In genomic region chr17:9397493-9397892, GRCm38 (mm10) we compare ENCODE assay signal across 25 mouse cellular contexts. TPM values are rescaled to one million over a fixed set of nuclear protein-coding genes. Genes with fewer than 3 reads are reported as not detected.
DNase-seq lines count a peak whose midpoint lies in the region; ATAC-seq and TF ChIP-seq lines count a peak whose summit lies in the region.
"Had no signal": no experiment of that assay in that cellular context is flagged by ENCODE, and none has a peak within 500 bp of the region (broad histone marks: within the 10 kb centered on the region; RNA-seq: fewer than 3 reads in every experiment).

No protein-coding gene starts in this region.

- peak in 2 of 3 experiments; percentile 0 to 1 for DNase-seq in liver, embryonic 14.5 days (ENCODE audit: low read depth in 3 of 3, low spot score in 3 of 3)
- no peak for DNase-seq in liver, embryonic 11.5 days (ENCODE audit: low spot score)
- no peak for DNase-seq in cerebellum, adult 9-11 months
- DNase-seq: adrenal gland, adult 8-10 months; adrenal gland, postnatal 25 days; cerebellum, adult 11-12 months; cerebellum, adult 8-10 months; cerebellum, postnatal 14 days; gastrocnemius, postnatal 10 days; heart, adult 11 months had no signal

- TF ChIP-seq CTCF in liver, embryonic 14.5 days (IDR thresholded peaks at IDR 0.05; ENCODE audit: low read depth) = no peak
- no peak for TF ChIP-seq CTCF in olfactory bulb, adult 2 months (IDR thresholded peaks at IDR 0.05; ENCODE audit: insufficient read depth, low read depth, low read length)

- H3K9ac ChIP-seq in liver, embryonic 14.5 days (replicated peaks) = no peak overlapping the region
- no peak overlapping the region for H3K9ac ChIP-seq in liver, embryonic 11.5 days (ENCODE audit: low read depth, low read length)
- H3K9ac ChIP-seq in liver, embryonic 15.5 days = no peak overlapping the region
- H3K9ac ChIP-seq: forebrain, embryonic 13.5 days; hindbrain, embryonic 12.5 days; hindbrain, embryonic 15.5 days had no signal

- H3K4me1 ChIP-seq in liver, embryonic 14.5 days (replicated peaks; ENCODE audit: control insufficient read depth in 2 of 2, insufficient read depth in 2 of 2, low read length in 1 of 2) = no peaks in the 10 kb centered on the region; a peak in 1 of 4 replicates
- no peaks in the 10 kb centered on the region for H3K4me1 ChIP-seq in liver, embryonic 11.5 days (replicated peaks; ENCODE audit: control insufficient read depth, insufficient read depth, low read length)
- H3K4me1 ChIP-seq in liver, embryonic 15.5 days (replicated peaks) = no peaks in the 10 kb centered on the region
- peaks cover 5% of the 10 kb centered on the region for H3K4me1 ChIP-seq in olfactory bulb, adult 2 months (ENCODE audit: control insufficient read depth, insufficient read depth, low read length)
- H3K4me1 ChIP-seq: hindbrain, embryonic 12.5 days; hindbrain, embryonic 15.5 days had no signal

- H3K27ac ChIP-seq in liver, embryonic 14.5 days = no peak overlapping the region
- no peak overlapping the region for H3K27ac ChIP-seq in liver, embryonic 11.5 days (ENCODE audit: low read depth, low read length)
- no peak overlapping the region for H3K27ac ChIP-seq in liver, embryonic 15.5 days (replicated peaks)
- peak overlapping the region; percentile 55 for H3K27ac ChIP-seq in olfactory bulb, adult 2 months (ENCODE audit: insufficient read depth, low read depth, low read length)
- H3K27ac ChIP-seq: forebrain, embryonic 10.5 days; forebrain, embryonic 13.5 days; hindbrain, embryonic 12.5 days; hindbrain, embryonic 15.5 days had no signal

- H3K36me3 ChIP-seq in liver, embryonic 14.5 days (replicated peaks; ENCODE audit: control insufficient read depth, insufficient read depth, low read depth) = no peaks in the 10 kb centered on the region
- no peaks in the 10 kb centered on the region for H3K36me3 ChIP-seq in liver, embryonic 11.5 days (ENCODE audit: control insufficient read depth, insufficient read depth, low read length)
- no peaks in the 10 kb centered on the region for H3K36me3 ChIP-seq in liver, embryonic 15.5 days (replicated peaks)
- H3K36me3 ChIP-seq: forebrain, embryonic 10.5 days; hindbrain, embryonic 12.5 days; hindbrain, embryonic 15.5 days had no signal

- ATAC-seq in liver, embryonic 14.5 days (ENCODE audit: insufficient read depth) = no peak
- ATAC-seq in liver, embryonic 11.5 days (replicated peaks; ENCODE audit: low FRiP score) = no peak
- peak; percentile 34; the same call in 1 of the 2 replicates for ATAC-seq in liver, embryonic 15.5 days (ENCODE audit: insufficient read depth)
- ATAC-seq in CD4-positive, CD25-positive, alpha-beta regulatory T cell, adult 4 months = no peak
- ATAC-seq: forebrain, embryonic 13.5 days; forebrain, embryonic 16.5 days had no signal

- no peaks in the 10 kb centered on the region for H3K27me3 ChIP-seq in liver, embryonic 14.5 days (ENCODE audit: control insufficient read depth, insufficient read depth, low read length)
- no peaks in the 10 kb centered on the region for H3K27me3 ChIP-seq in liver, embryonic 11.5 days (replicated peaks; ENCODE audit: control insufficient read depth, insufficient read depth, low read length)
- H3K27me3 ChIP-seq in liver, embryonic 15.5 days = no peaks in the 10 kb centered on the region
- H3K27me3 ChIP-seq: forebrain, embryonic 13.5 days; hindbrain, embryonic 12.5 days; hindbrain, embryonic 15.5 days had no signal

- H3K9me3 ChIP-seq in liver, embryonic 14.5 days (ENCODE audit: control insufficient read depth, low read length) = no peaks in the 10 kb centered on the region
- H3K9me3 ChIP-seq in liver, embryonic 11.5 days (ENCODE audit: control insufficient read depth, low read length) = no peaks in the 10 kb centered on the region
- no peaks in the 10 kb centered on the region for H3K9me3 ChIP-seq in liver, embryonic 15.5 days (replicated peaks)
- H3K9me3 ChIP-seq: forebrain, embryonic 10.5 days; forebrain, embryonic 13.5 days; hindbrain, embryonic 15.5 days had no signal

- 60% methylated on average over 7 of the region's 7 CpGs for WGBS in liver, embryonic 14.5 days (ENCODE audit: insufficient replicate concordance)
- WGBS in liver, embryonic 11.5 days = 75% methylated on average over 7 of the region's 7 CpGs
- WGBS in liver, embryonic 15.5 days (ENCODE audit: insufficient replicate concordance) = 53% methylated on average over 7 of the region's 7 CpGs
- 84% methylated on average over 7 of the region's 7 CpGs for WGBS in olfactory bulb, adult 2 months

- no peak overlapping the region; a peak in 1 of 4 replicates for H3K4me3 ChIP-seq in liver, embryonic 14.5 days (ENCODE audit: insufficient read depth in 1 of 2, low read depth in 2 of 2, low read length in 2 of 2)
- H3K4me3 ChIP-seq in liver, embryonic 11.5 days (ENCODE audit: low read depth, low read length) = no peak overlapping the region
- H3K4me3 ChIP-seq in liver, embryonic 15.5 days (replicated peaks) = no peak overlapping the region
- H3K4me3 ChIP-seq in olfactory bulb, adult 2 months (ENCODE audit: insufficient read depth, low read depth, low read length) = no peak overlapping the region
- H3K4me3 ChIP-seq: forebrain, embryonic 10.5 days; forebrain, embryonic 13.5 days; hindbrain, embryonic 12.5 days; hindbrain, embryonic 15.5 days had no signal

- no peak overlapping the region for H3K4me2 ChIP-seq in liver, embryonic 14.5 days (ENCODE audit: low read depth)
- no peak overlapping the region for H3K4me2 ChIP-seq in liver, embryonic 11.5 days
- peak overlapping the region; percentile 26 for H3K4me2 ChIP-seq in liver, embryonic 15.5 days
- H3K4me2 ChIP-seq: forebrain, embryonic 13.5 days; heart, embryonic 11.5 days; hindbrain, embryonic 12.5 days; hindbrain, embryonic 15.5 days had no signal

- TF ChIP-seq EP300 in liver, embryonic 14.5 days (IDR thresholded peaks at IDR 0.05; ENCODE audit: low read depth) = no peak

- no peak for TF ChIP-seq POLR2A in olfactory bulb, adult 2 months (IDR thresholded peaks at IDR 0.05; ENCODE audit: insufficient read depth, low read depth, low read length)

RNA-seq across cellular contexts. Expression of gene Gm17728, which starts 24.4 kb away (rescaled TPM):
- not detected in 2 replicates for polyA plus RNA-seq in liver, embryonic 14.5 days (2012; rRNA removed)
- polyA plus RNA-seq in liver, embryonic 14.5 days (2014; fragmentation: Nextera tagmentation; extraction: Ambion mirVana) = not detected in 2 replicates
- 0.69 TPM in 1 of 2 replicates, not detected in the other for polyA plus RNA-seq in liver, embryonic 11.5 days (2014; fragmentation: Nextera tagmentation; extraction: Ambion mirVana)
- not detected in 2 replicates for polyA plus RNA-seq in liver, embryonic 15.5 days (2015; fragmentation: Nextera tagmentation; extraction: Ambion mirVana)
- not detected in 2 replicates for polyA plus RNA-seq in olfactory bulb, adult 2 months (2012; ENCODE audit: insufficient read depth, insufficient read length, low replicate concordance, missing spikeins)
- polyA plus RNA-seq in CD4-positive, CD25-positive, alpha-beta regulatory T cell, adult 4 months (2017; shearing (Covaris generic)) = not detected
- polyA plus RNA-seq: brain, embryonic 14.5 days; C2C12; embryonic facial prominence, embryonic 11.5 days; embryonic facial prominence, embryonic 14.5 days; forebrain, embryonic 10.5 days; forebrain, embryonic 13.5 days; heart, embryonic 11.5 days; heart, embryonic 14.5 days; heart, postnatal 0 days; hindbrain, embryonic 12.5 days had no signal

Comparison
In these comparisons a context has a peak if more than half of its experiments do, and no peak if none do; other contexts are left out.
1. DNase-seq: peak in liver, embryonic 14.5 days (2 of 3); none in liver, embryonic 11.5 days (single experiment) and cerebellum, adult 9-11 months (single experiment).